Mouse (Mus musculus) layer of hippocampus, postnatal 10 days (tissue): ENCODE results near the gene Pcbd1. TPM values are rescaled to one million over a fixed set of nuclear protein-coding genes. Genes with fewer than 3 reads are reported as not detected.

Experiments
- DNase-seq, 2 experiments: peaks; one replicate each; pipeline ENCODE4 v3.0.0; 2021; ENCODE audit warnings: low spot score in 2 of 2
- long read RNA-seq: library from polyadenylated mRNA; stranded (forward); transcript quantifications from one replicate; pipeline ENCODE4 v2.0.0, GENCODE M21; 2023
- total RNA-seq, 2 experiments: library from RNA; stranded (reverse); gene quantifications; 2 replicates each; pipeline ENCODE4 v1.2.3; 2021

Pcbd1 gene
- total RNA-seq = 10 to 100 TPM; 13.3 to 17.9 TPM
- long read RNA-seq, transcript Pcbd1-201 (4 exons, 789 nt) = major isoform, 17 of 17 reads
- long read RNA-seq, partial matches to known transcripts = 0 of 17 reads
- long read RNA-seq, other reads (novel, unspliced or antisense) = 0 of 17 reads

DNA sequence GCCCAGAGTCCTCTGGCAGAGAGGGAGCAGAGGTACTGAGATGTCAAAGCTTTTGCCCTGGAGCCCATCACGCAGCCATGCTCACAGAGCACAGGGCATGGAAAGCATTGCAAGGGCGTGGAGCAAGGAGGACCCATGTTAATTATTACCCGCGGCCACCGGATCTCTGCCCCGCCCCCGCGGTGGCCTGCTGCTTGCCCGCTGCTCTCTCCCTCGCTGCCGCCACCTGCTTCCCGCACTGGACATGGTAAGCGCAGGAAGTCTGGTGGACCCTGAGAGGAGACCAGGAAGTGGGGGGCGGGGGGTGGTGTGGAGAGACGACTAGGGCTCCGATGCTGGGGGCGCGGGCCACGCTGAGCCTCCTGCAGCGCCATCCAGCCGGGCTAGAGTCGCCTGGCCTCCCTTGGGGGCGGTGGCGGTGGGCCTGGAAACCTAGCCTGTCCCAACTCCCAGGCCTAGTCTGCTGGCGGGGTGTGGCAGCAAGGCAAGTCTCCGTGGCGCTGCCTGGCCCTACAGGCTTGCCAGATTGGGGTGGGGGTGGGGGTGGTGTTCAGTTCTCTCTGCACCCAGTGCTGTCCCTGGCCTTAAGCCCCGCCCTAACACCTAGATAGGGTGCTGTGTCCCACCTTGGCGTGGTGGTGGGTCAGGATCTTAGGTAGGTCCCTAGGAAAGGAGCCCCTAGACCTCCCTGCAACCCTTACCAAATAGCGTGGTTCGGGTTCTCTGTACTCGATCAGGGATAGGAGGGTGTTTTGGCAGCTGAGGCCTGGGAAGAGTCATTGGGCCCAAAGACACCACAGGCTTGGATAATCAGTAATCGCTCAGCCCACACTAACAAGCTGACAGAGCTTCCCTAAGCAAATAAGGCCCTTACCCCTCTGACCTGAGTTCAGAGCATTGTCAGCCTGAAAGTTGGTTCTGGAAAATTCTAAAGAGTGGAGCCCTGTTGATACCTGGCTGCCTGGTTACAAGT lies at the start of gene Pcbd1:
TSS of gene Pcbd1 (plus strand) at position 162 of the 973 bp plus-strand sequence.
- DNase-seq = peak; percentile 33 to 34

DNA sequence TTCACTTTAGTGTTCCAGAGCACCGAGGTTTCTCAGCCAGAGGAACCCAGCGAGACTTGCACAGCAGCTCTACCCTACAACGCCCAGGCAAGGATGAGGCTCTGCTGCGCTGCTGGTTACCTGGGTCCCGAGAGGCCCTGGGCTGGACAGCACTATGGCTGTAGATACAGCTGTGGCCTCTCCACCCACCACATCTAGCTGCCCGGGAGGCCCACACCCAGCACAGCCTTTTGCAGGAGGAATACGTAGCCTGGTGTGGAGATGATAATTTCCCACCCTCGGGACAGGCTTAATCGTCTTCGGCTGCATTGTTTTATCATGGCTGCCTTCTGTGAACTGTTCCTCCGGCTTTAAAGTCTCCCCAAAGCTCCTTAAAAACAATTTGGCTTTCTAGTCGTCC lies 49.5 kb upstream of the Pcbd1 start:
- DNase-seq = no peak

DNA sequence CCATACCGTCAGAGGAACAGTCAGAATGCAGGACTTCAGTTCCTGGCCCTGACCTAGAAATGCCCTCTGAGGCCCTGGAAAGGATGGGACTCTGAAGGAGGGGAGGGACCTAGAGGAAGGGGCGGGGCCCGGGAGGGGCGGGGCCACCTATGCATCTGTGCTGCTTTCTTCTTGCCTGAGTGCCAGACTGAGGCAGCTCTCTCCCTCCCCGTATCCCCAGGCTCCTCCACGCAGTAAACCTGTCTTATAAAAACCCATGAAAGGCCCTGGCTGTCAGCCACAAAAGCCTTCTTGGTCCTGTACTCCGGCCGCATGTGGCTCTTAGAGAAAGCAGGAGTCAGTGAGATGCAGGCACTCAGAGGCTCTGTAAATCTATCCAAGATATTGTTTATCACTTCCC lies 44.0 kb upstream of the Pcbd1 start:
- DNase-seq = no peak

DNA sequence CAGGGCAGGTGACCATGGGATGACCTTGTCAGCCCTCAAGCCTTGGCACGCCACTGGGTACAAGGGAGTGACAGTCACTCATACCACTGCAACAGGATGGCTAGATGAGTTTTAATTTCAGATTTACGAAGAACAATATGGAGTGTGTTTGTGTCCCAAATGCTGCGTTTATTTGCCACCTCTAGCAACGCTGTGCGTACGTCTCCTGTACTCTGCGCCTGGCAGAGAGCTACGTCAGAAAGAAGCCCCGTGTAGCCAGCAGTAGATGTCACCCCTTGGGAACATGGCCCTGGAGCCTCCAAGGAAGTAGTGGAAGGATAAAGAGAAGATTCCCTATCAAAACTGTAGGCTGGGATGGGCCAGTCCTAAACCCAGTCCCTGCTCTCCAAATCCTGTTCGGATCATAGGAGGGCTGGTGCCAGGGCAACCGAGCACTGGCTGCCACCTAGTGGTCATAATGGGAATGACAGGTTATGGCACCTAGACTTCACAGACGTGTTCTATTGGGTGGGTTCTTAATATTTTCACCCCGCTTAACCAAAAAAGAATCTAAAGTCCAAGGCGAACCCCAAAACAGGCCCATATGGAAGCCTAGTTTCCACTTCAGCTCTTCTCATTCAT lies 37.0 kb upstream of the Pcbd1 start:
- DNase-seq = peak; percentile 82 to 83

DNA sequence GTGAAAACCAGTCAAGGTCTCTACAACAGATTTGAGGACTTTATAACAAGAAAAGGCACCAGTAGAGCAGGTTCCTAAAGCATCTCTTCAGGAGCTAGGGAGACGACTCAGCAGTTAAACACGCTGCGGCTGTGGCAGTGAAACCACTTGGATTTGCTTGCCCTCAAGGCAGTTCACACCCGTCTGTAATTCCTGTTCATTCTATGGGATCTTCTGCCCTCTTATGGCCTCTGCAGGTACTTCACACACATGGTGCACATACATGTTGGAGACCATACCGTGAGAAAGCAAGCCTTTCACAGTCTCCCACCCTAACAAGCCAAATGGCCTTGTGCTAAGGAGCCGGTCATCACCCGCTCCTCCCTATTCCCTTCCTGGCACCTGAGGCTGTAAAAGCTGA lies 32.5 kb upstream of the Pcbd1 start:
- no peak for DNase-seq

DNA sequence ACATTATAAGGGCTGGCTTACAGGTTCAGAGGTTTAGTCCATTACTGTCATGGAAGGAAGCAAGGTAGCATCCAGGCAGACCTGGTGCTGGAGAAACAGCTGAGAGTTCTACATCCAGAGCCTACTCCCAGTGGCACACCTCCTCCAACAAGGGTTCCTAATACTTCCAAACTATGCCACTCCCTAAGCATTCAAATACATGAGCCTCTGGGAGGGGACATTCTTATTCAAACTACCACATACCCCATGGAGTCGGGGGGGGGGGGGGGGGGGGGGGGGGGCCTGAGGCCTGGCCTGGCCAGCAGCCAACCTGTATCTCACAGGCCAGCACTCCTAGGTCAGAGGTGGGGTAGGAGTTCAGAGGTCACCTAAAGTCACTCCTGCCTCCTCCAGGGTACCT lies 30.0 kb upstream of the Pcbd1 start:
- DNase-seq = no peak

DNA sequence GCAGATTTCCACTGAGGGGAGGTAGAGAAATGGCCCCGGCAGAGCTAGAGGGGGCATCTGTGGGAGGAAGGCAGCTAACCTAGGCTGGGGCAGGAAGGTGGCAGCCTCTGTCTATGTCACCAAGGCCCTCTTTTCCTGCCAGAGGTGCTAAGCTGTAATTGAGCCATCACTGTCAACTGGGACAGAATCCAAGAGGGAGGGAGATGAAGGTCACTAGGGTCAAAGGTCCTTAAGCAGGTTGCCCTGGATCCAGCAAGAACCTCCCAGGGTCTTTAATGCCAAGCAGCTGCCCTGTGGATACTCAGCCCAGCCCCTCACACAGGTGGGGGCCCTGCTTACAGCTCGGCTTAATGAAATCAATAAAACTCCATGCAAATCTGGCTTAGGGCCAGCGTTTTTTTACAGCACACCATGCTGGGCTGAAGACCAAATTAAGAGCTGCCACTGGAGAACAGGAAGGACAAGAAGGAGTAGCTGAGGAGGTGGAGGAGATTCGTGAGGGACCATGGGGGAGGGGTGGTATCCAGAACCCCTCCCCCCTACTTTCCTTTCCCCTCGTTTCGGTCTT lies 29.5 kb upstream of the Pcbd1 start:
- DNase-seq = no peak

DNA sequence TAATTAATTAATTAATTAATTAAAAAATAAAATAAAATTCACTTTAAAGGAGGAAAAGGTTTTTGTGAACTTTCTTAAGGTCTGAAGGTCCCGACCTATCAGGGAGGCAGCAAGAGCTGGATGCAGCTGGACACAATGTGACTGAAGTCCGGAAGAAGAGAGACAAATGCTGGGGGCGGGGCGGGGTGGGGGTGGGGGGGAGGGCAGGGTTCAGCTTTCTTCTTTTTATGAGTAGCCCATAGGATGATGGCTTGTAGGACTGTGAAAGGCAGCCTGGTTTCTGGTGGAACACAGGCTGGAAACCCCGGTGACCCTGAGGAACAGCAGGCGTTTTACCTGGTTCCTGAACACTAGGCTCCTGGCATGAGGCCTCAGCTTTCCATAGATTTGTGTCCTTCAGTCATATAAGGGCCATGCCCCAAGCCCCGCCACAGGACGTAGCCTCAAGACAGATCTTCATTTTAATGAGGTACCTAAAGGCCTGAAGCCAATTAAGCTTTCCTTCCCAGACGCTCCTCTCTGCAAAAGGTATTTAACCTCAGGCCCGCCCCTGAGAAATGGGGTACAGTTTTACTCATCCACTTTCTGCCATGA lies 25.8 kb upstream of the Pcbd1 start:
- no peak for DNase-seq

DNA sequence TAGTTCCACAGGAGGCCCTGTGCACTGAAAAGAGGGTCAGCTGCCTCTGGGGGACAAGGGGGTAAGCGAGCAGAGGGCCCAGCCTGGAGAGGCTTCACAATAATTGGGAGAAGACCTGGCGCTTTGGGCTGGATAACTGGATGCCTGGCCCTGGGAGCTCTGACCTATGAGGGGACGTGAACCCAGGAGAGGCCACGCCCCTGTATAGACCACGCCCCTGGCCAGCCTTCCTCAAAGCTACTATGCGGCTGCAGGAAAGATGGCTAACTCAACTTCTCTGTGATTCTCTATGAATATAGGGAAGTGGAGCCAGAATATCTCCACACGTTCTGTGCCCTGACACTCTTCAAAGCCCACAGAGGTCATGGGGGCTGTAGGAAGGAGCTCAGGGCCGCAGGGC lies 24.5 kb upstream of the Pcbd1 start:
- DNase-seq = no peak

DNA sequence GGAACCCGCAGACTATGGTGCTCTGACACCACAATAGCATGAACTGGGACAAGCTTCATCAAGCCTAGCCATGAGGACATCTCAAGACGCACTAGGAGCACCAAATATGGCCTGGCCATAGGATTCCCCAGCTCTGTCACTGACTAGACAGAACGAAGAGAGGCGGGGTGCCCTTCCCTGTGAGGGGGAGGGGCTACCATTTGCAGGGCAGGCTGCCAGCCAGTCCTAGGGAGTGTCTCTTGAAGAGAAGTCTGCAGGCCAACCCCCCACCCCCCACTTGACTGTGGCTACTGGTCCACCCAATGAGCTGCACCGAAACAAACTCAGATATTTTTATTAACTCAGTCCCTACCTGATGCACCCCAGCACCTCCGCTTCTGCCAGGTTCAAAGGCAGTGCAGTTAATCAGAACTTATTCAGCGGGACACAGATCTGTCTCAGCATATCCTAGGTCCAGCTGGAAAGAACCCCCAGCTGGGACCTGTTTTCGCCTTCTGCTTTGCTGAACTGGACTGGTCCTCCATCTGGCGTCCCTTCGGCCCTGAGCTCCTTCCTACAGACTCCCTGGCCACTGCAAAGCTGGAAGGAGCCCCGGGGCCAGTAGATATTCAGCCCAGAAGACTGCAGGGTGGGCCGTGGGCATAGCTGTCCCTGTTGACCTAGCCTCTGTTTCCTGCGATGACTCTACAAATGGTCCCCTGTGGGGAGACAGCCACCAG lies 23.7 kb upstream of the Pcbd1 start:
- DNase-seq = no peak

DNA sequence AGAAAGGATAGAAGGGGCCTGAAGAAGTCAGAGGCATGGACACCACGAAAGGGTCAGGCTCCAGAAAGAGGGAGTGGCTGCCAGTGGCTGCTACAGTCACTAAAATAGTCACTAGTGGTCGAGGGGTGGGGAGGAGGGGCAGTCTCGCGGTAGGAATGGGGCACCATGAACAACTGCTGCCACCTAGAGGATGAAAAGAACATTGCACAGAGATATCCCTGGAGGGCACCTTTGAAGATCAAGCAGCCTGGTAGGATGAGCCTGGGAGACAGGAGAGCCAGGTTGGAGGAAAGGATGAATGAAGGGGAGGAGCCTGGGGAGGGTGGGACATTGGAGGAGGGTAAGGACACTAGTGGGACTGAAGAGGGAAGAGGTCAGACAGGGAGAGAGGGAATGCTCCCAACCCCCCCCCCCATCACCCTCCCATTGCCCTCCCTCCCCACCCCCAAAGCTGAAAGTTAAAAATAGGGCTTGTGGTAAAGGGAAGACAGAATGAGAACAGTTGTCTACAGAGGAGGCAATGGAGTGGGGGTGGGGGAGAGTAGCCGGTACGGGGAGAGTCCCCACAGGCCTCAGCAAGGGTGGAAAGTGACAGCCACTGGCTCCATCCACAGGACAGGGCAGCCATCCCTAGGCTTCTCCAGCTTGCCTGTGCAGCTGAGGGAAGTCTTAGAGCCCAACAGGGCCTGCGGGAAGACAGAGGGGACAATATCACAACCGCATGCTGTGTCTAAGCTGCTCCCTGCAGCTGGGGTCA lies 20.5 kb upstream of the Pcbd1 start:
- DNase-seq = peak; percentile 63 to 67

DNA sequence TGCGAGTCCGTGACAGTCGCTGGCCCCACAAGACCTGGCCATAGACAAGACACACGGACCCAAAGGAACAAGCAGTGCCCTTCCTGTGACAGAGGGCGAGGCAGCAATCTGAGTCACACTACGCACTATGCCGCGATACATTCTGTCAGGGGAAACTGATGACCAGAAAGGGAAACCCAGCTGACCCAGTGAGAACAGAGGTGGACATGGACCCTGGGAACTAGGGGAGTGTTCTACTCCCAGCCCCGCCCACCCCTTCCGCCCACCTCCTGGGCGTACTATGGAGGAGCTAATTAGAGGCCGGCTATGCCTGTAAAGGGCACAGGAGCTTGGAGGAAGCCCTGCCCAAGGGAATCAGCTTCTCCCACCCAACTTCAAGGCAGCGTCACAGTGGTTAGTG lies 19.9 kb upstream of the Pcbd1 start:
- DNase-seq = no peak

DNA sequence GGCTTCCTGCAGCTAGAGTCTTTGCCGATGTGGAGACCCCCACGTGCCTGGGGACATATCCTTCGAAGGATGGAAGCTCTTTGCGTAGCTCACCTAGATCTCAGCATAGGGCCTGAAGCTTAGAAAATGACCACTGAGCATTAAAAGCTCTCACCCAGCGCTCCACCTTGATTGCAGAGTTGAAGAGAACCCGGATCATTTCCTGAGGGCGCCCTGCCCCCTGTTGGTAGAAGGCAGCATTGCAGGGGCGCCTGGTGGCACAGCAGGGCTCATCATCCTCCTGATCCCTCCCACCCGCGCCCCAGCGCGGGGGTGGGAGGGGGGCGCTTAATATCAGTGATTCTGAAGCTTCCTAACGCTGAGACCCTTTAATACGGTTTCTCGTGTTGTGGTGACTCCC lies 16.8 kb upstream of the Pcbd1 start:
- DNase-seq = peak; percentile 70 to 73

DNA sequence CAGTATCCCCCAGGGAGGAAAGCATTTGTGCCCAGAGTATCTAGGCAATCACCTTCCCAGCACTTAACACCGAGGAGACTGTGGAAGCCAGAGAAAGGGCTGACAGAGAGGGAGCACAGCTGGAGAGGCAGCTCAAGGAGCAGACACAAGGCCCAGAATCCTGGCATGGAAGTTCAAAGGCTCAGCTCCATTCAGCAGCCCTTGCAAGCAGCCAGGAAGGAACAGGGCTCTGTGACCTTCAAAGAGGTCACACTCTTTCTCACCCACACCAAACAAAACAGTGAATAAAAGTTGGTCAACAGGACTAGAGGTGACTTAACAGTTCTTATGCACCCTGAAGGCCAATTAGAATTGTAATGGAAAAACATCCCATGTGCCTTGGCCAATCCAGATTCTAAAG lies 14.5 kb upstream of the Pcbd1 start:
- DNase-seq = no peak

DNA sequence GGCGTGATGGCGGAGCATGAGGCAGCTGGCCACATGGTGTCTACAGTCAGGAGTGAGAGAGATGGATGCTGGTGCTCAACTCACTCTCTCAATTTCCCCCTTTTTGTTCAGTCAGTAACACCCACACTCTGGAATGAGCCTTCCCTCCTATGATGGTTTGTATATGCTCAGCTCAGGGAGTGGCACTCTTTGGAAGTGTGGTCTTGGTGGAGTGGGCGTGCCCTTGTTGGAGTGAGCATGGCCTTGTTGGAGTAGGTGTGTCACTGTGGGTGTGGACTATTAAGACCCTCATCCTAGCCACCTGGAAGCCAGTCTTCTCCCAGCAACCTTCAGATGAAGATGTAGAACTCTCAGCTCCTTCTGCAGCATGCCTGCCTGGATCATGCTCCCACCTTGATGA lies 13.5 kb upstream of the Pcbd1 start:
- no peak for DNase-seq

DNA sequence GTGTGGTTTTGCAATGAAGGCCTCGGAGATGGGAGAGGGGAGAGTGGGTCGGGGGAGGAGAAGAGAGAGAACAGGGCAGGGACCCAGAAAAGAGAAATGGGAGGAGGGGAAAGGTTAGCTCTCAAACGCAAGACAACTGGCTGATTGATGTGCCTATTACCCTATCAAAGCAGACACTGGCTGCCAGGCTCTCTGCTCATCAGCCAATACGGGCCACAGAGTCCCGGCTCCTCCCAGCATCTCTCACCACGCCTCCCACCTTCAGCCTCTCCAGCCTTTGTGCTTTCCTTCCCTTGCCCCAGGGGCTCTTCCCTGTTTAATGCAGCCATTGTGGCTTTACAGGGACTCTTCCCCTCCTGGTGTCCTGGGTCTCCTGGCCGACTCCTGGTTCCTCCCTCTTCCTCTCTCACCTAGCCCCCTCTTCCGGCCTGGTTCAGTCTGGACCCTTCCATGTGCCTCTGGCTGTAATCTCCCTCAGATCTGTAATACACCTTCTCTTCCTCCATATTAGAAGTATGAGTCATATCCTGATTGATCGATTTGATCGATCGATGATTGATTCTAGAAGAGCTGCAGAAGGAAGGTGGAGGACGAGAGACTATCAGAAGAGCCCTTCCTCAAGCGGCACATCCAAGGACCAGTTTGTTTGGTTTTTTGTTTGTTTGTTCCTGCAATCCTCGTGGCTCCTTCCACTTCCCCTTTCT lies 8.8 kb upstream of the Pcbd1 start:
- peak; percentile 36 to 65 for DNase-seq

DNA sequence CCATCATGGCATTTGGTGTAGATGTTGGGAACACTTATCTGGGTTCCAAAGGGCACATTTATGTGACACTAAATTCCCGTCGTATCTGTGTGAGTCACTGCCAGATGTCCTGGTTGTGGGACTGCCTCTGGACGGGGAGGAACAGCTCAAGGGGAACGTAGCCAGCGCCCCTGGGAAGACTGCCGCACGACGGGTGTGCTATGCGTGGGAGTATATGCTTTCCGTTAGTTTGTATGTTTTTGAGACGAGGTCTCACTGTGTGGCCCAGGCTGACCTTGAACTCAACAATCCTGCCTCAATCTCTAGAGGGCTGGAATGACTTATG lies 8.2 kb upstream of the Pcbd1 start:
- DNase-seq = no peak

DNA sequence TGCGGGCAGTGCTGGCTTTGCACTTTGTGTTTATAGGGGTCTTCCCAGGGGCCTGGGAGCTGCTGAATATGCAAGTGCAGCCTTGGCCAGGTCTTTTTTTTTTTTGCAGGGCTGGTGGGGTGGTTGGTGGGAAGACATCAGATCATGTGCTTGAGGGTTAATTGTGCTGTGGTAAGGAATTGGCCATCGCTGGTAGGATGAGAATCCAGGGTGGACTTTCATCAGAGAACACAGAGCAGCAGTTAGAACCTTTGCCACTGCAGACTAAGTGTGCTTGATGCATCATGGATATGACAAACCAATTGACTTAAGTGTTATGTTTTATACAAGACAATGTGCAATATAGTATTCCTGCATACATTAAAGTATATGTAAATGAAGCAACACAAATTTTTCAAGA lies 3.8 kb upstream of the Pcbd1 start:
- no peak for DNase-seq

DNA sequence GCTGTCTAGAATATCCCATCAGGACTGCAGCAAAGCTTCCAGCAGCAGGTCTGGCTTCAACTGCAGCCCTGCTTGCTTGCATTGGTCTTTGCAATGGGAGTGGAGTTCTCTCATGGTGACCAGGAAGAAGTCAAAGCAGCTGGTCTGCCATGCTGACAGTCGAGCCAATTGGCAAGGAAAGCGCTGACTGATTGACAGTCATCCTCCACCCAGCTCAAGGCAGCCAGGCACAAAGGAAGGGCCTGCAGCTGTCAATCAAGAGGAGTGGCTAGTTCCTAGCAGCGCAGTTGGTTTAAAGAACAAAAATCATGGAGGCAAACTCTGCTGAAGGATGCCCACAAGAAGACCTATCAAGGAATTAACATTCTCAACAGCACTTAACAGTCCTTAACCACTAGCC lies 2.6 kb upstream of the Pcbd1 start:
- DNase-seq = no peak

DNA sequence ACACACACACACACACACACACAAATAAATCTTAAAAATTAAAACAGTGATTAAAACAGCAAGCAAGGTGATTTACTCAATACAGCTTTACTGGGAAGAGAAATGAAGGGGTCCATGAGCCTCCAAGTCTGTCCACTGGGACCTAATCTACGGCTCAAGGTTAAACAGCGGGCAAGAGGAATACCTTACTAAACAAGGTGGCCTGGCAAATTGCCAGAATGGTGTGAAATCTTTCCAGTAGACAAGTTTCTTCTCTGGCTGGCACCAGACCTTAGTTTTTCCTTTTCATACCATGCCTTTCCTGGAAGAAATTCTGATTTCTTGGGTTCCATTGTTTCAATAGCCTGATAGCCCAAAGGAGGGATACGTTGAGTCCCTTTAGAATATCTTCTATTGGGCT lies 663 bp upstream of the Pcbd1 start:
- no peak for DNase-seq
